Mouse (Mus musculus) CD8-positive naive resting alpha-beta T cell, adult 2 months (primary cell): Measurements from ENCODE around the gene Soat2.
A peak's percentile ranks its signal among the peaks of the same experiment; 100 is the strongest.

Experiments
- DNase-seq, 2 experiments: peaks; one replicate each; pipeline ENCODE4 v3.0.0; 2022; ENCODE audit warnings: low read depth in 2 of 2, low spot score in 2 of 2

Gene Soat2

DNA sequence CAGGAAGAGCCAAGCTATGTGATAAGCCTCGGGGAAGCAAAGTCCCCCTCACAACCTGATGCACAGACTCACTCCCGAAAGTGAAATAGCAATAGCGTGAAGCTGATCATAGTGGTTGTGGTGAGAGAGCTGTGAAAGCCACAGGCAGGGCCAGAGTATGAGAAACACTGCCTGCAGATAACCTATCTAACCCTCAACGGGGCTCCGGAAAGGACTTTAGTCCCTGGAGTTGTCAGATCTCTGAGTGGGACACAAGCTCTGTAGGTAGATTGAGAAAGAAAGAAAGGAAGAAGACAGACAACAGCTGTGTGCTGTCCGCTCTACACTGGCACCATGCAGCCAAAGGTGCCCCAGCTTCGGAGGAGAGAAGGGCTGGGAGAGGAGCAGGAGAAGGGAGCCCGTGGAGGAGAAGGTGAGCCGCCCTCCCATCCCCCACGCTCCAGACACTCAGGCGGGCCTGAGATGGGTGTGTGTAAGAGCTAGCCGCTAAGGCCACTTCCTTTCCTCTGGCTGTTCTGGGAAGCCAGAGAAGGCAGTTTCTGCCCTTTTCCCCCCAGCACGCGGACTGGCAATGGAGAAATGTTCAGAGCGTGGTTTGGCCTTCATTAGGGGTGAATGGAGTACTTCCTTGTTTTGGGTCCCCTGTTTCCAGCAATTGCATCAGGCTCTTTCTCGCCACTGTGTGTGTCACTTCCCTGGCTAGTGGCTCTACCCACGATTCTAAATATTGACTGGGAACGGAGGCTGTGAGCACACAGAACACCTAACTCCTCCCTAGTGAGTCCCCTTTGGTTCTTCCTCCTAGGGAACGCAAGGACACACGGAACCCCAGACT lies at the start of gene Soat2:
TSS of gene Soat2 (plus strand) at position 226 of the 835 bp plus-strand sequence.
- no peak for DNase-seq

- DNase-seq: no peak
These were observed 49.2 kb upstream of the Soat2 start for GRCm38 (mm10) chr15:102100996-102101671.

DNA sequence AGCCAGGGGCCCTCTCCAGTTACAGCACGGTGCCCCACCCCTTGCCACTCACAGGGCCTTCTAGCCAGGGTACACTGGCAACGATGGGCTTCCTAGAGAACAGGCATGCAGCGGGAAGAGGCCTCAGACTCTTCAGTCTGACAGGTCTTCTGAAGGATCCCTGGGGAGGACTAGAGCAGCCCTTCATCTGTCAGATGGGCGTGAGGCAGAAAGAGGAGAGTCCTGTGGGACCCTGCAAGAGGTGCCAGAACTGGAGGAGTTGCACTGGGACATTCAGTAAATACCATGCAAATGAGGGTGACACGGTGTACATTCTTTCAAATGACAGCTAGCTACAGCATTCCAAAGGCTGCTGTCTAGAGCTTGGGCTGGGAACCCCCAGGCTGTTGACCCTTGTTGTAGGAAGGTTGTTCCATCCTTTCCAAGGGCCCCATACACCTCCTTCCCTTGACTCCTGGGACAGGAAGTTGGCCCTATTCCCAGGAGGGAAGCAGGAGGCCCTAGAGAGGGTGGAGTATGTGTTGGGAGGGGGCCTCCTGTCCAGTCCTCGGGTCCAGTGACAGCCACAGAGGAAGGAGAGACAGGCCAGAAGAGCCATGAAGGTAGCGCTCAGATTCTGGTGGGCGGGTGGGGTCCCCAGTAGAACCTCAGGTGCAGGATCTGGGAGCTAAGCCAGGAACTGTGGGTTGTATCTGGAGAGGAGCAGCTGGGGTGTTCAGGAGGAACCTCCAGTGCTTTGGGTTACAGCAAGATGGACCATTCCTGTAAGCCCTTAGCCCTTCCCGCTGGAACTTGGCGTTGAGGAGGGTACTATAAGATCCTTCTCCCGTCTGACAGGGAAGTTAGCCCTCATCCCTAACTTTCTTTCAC lies 48.4 kb upstream of the Soat2 start:
- DNase-seq: no peak

DNA sequence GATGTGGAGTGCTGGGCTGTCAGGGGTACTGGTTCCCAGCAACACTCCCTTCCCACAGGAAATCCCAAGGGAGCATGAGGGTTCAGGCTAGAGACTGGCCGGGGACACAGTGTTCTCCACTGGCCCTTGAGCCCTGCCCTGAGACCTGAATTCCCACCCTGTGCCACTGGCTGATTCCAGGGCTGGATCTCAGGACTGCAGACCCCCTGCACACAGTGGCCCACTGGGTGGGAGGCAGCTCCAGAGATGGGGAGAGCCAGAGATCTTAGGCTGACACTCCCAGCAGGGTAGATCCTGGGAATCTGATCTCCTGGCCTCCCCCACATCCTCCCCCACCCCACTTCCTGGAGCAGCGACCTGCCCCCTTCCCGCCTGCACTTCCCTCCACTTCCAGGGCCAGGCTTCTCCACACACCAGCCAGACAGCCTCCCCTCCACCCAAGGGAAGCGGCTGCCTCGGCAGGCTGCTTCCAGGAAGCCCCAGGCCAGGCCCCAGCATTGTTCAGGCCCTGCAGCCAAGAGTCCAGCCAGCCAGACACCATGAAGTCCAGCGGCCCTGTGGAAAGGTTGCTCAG lies 47.7 kb upstream of the Soat2 start:
- no peak for DNase-seq

DNA sequence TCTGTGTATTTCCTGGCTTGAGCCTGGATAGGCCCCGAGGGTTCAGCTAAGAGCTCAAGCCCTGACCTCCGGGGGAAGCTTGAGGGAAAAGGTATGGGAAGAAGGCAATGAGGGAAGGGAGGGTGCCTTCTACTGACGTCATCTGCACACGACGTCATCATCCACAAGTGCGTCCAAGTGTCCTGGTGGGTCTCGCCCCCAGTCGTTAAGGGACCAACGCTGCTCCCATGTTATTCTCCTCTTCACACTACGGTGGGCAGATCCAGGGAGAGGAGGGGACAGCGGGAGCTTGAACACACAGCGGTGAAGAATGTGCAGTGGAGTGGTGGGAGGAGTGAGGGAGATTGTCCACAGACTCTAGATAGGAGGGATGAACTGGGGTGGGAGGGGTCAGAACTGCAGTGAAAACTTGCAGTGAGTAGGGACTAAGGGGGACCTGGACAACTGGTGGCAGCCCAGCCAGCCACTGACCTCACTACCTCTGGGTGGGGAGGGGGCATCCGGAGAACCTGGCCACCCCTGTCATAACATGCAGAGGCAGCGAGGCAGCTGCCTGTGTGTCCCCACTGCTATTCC lies 46.9 kb upstream of the Soat2 start:
- DNase-seq: no peak

DNA sequence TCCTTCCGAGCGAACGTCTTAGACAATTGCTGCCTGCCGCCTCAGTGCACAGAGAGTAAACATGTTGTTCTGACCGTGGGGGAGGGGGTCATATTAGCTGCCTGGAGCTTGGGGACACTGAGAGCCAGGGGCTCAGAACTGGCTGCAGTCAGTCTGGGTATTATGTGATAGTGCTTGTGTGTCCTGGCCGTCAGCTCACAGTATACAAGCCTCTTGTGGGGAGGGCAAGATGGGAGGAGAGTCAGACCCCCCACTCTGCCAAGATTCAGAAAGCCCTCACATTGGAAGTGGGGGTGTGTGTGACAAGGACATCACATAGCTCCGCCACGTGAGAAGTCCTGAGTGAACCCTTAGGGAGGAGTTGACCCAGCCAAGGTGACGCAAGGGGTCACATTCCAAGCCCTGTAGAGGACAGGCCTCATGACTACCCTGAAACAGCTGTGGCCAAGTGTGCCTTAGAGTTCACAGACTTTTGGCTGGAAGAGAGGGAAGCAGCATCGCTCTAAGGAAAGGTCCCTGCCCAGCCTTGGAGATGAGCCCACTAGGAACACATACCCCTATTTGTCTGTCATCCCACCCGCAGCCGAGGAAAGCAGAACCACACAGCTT lies 46.3 kb upstream of the Soat2 start:
- no peak for DNase-seq

DNA sequence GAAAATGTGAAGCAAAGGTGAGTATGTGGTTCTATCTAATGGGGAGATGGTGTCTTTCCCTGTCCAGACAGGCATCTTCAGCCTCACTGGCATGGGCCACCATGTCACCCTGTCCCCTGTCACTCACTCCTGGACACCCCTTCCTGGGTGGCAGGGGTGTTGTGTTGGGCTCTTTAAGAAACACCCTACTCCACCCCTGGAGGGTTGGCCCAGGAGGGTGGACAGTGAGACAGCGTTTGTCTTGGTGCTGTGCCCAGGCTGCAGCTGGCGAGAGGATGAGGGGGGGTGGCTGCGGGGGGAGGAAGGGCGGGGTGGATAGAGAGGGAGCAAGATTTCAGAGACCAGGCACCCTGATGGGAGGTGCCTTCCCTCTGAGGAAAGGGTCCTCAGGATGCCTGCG lies 45.0 kb upstream of the Soat2 start:
- no peak for DNase-seq

DNA sequence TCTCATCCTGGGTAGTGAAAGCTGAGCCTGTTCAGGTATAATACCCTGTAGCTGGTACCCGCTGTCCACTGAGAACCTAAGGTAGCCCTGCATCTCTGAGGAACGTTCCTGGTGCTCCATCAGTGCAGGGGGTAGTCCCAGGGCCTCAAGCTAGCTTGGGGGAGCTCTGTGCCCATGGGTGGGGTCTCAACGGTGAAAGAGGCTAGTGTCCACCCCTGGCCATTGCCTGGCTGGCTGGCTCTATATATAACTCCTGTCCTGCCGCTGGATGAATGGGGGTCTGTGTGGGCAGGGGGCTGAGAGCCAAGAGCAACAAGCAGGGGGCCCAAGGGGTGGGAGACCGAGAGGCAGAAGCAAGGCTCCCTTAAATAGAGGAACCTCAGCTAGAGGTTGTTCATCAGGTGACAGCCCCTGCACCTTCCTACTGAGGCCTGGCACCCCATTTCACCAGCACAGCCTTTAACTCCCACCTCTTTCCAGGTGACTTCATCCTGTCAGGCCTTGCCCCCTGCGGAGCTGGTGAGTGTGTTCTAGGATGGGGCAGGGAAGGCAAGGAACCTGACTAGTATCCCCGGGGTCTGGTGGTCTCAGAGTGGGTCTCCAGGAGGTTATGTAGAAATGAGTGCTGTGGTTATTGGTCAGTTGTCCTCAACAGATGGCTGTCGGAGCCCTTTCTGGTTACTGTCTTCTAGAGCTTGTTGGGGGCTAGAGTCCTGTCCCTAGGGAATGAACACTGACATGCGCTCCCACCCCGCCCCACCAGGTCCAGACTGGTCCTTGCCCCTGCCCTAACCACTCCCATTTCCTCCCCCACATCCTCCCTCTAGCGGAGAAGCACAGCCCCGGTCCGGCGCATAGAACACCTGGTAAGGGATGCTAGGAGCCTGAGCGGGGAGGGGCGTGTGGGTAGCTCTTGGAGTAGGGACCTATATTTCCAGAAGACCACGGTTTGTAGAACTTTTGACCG lies 44.3 kb upstream of the Soat2 start:
- DNase-seq: peak; percentile 25 to 33

GRCm38 (mm10) chr15:102106754-102107456 lies 43.4 kb upstream of the Soat2 start:
- no peak for DNase-seq

DNA sequence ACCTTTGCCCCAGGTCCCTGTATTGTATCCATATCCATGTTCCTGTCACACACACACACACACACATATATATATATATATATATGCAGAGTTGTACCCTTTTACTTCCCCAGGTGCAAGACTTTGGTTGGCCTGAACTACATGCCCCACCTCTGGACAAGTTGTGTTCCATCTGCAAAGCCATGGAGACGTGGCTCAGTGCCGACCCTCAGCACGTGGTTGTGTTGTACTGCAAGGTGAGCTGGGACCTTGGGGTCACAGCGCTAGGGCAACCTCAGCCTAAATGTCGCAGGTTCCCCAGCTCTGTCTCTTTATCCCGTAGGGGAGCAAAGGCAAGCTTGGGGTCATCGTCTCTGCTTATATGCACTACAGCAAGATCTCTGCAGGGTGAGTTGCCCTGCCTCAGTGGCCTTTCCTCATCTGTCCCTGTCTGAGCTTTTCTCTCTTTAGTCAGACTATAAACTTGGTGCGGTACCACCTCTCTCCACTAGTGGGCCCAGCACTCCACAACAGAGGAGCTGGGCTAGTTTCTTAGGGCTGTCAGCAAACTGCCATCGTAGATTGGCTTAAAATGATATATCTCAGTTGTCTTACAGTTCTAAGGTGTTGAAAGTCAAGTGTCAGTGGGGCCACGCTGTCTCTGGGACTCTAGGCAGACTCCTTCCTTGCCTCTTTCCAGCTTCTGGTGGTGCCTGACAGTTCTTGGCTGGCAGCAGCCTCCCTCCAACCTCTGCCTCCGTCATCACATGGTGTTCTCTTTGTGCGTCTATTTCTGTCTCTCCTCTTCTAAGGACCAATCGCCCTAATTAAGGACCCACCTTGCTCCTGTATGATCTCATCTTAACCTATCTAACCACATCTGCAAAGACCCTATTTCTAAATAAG lies 42.4 kb upstream of the Soat2 start:
- peak; percentile 59 to 75 for DNase-seq

GRCm38 (mm10) chr15:102108651-102109525 lies 41.4 kb upstream of the Soat2 start:
- peak; percentile 60 to 77 for DNase-seq

GRCm38 (mm10) chr15:102110271-102110670 lies 40.1 kb upstream of the Soat2 start:
- DNase-seq: no peak

GRCm38 (mm10) chr15:102110701-102111494 lies 39.4 kb upstream of the Soat2 start:
- DNase-seq: no peak

- DNase-seq: no peak
These were observed 38.9 kb upstream of the Soat2 start for GRCm38 (mm10) chr15:102111495-102111829.

DNA sequence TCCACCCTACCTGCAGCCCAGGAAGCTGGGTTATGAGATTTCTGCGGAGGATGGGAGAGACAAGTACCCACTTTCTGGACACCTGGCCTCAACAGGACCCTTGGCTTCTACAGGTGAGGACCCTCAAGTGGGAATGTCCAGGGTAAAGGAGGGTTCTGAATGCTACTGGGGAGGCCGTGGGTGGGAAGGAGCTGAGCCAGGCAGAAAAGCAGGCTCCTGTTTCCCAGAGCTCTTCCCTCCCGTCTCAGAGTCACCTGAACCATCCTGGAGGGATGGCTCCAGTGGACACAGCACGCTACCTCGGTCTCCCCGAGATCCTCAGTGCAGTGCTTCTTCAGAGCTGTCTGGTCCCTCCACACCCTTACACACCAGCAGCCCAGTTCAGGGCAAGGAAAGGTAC lies 38.1 kb upstream of the Soat2 start:
- DNase-seq: no peak

DNA sequence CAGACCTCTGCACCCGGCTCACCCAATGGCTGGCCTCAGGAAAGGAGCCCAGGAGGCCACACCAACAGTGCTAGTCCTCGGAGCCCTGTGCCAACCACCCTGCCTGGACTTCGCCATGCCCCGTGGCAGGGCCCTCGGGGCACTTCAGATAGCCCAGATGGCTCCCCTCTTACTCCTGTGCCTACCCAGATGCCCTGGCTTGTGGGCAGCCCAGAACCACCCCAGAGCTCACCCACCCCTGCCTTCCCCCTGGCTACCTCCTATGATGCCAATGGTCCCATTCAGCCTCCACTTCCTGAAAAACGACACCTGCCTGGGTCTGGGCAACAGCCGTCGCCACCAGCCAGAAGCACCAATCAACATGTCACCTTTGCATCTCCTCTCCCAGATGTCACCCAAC lies 37.5 kb upstream of the Soat2 start:
- no peak for DNase-seq
